Mouse (Mus musculus): ENCODE results near the gene Prkcz. TPM values are rescaled to one million over a fixed set of nuclear protein-coding genes. Genes with fewer than 3 reads are reported as not detected.

Gene Prkcz
- polyA plus RNA-seq, 1 experiment from 2014 or later, result 62.3 TPM

GRCm38 (mm10) chr4:155219271-155220212 is 141.6 kb downstream of the Prkcz start:
- H3K4me3 ChIP-seq, result peak overlapping the region; percentile 84
- peaks cover 81% of the 10 kb centered on the region for H3K4me1 ChIP-seq (replicated peaks)
- H3K4me2 ChIP-seq, result peak overlapping the region; percentile 100
- peak overlapping the region; percentile 98 for H3K9ac ChIP-seq
- H3K36me3 ChIP-seq, result no peaks in the 10 kb centered on the region
- 48% methylated on average over 12 of the region's 12 CpGs for WGBS
- peak overlapping the region; percentile 97 for H3K27ac ChIP-seq (replicated peaks)
- no peaks in the 10 kb centered on the region for H3K9me3 ChIP-seq
- no peak for ATAC-seq (ENCODE audit: low read depth)
- no peaks in the 10 kb centered on the region for H3K27me3 ChIP-seq

DNA sequence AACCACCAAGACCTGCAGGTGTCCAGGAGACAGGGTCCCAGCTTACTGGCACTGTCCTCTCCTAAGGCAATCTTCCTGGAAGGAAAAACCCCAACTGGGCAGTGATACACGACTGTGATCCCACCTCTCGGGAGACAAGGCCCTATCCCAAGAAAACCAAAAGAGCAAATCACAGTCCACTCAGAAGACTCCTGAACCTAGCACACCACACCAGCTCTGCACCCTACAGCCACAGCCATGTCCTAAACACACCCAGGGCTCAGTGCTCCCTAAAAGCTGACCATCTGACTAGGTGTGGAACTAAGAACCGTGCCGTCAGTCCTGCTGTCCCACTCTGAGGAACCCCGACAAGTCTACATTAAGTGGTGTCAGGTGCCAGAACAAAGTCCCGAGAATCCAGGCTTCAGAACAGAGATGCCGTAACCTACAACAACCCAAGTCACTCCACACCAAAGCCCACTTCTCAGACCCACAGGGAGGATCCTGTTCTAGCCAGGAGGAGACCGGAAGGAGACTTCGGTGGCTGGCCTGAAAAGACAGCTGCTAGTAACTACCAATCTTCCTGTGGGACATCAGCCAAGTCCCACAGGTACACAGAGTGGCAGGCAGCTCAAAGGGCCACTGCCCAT is 142.9 kb downstream of the Prkcz start:
- H3K4me1 ChIP-seq (replicated peaks), result peaks cover 88% of the 10 kb centered on the region

DNA sequence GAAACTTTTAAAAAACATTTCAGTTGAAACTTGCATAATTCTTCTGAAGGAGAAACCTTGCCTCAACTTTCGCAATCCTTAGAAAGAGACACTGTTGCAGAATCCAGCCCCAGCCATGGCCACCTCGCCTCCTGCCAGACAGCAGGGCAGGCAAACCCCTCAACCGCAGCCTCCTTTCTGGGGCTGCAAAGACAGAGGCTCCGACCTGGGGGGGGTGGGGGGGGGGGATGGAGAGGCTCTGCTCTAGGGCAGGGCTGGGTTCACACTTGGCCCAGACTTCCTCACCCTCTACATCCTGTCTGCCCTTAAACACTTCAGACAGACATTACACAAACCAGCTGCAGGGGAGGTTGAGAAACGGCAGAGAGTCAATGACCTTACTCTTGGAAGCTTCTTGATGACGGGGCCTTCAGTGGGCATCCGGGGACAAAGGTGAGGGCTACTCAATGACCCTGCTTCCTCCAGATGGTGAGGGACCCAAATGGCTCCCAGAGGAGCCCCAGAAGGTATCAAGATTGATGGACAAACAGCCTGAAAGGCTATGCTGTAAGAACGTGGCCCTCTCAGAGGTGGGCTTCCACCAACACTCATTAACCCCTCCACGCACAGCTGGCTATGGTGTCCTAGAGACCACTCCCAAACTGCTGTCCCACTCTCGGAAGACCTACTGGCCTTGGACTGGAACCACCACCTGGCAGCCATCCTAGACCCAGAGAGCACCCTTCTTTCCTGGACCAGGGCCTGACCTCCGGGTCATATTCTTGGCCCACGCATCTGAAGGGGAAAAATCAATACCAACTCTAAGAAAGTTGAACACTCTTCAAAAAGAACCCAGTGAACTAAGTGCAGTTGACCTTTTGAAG is 143.7 kb downstream of the Prkcz start:
- H3K4me2 ChIP-seq, result peak overlapping the region; percentile 100
- 0 out of 2 replicates have a peak overlapping the region, but pooled peaks have one; percentile 5 for H3K4me3 ChIP-seq
- H3K4me1 ChIP-seq (replicated peaks), result peaks cover 95% of the 10 kb centered on the region
- H3K9ac ChIP-seq, result no peak overlapping the region
- H3K27me3 ChIP-seq, result no peaks in the 10 kb centered on the region
- no peak for ATAC-seq (ENCODE audit: low read depth)
- peak overlapping the region; percentile 74; the same call in 1 of the 2 replicates for H3K27ac ChIP-seq (replicated peaks)
- WGBS, result 52% methylated on average over 12 of the region's 12 CpGs
- no peaks in the 10 kb centered on the region for H3K36me3 ChIP-seq
- no peaks in the 10 kb centered on the region for H3K9me3 ChIP-seq

More for the DNA sequence above, 142.9 kb downstream of the Prkcz start:
- Histone ChIP-seq H3K36me3 (no peaks in the 10 kb centered on the region), H3K27me3 (no peaks in the 10 kb centered on the region), H3K4me2 (peak overlapping the region; percentile 100), H3K27ac (replicated peaks) (no peak overlapping the region), H3K9ac (peak overlapping the region; percentile 98; the same call in 1 of the 2 replicates), H3K4me3 (peak overlapping the region; percentile 84), H3K9me3 (no peaks in the 10 kb centered on the region)
- ATAC-seq (ENCODE audit: low read depth), result no peak
- 79% methylated on average over 9 of the region's 9 CpGs for WGBS

DNA sequence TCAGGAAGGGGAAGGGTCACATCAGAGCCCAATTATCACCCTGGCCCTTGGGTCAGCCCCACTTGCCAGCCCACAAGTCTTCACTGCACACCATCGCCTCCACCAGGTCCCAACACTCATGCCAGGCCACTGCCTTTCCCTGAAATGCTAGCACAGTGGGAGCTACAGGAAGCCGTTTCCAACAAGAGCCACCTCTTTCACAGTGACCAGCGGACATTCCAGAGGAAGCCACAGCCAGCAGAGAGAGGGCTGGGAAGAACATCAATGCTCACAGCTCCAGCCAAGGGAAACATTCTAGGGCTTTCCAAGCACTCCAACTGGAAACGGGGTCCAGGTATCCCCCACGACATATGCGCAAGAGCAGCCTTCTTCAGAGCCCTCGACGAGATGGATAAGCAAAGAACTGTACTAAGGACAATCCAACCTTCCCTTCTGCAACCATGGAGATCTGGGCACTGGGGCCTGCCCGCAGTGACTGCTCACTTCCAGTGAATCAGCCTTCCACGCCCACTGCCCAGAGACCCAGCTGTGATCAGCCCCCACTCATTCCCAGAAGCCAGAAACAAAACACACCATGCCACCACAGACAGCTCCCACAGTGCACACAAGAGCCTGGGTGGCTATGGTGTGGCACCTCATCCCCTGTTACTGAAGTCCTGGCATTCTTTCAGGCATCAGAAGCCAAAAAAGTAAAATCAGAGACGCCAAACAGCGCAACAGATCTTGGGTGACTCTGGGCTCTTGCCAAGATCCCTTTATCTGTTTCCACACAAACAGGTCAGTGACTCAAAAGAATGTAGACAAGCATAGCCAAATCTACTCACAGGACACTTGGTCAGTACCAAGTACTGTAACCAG is 145.2 kb downstream of the Prkcz start:
- Histone ChIP-seq H3K9ac (peak overlapping the region; percentile 41; the same call in 1 of the 2 replicates), H3K4me1 (replicated peaks) (peaks cover 96% of the 10 kb centered on the region), H3K27ac (replicated peaks) (peak overlapping the region; percentile 74), H3K36me3 (0 out of 2 replicates have a peak, but pooled peaks cover 2% of the 10 kb centered on the region), H3K4me2 (peak overlapping the region; percentile 100), H3K4me3 (peak overlapping the region; percentile 8; the same call in 1 of the 2 replicates), H3K9me3 (no peaks in the 10 kb centered on the region), H3K27me3 (no peaks in the 10 kb centered on the region)
- 50% methylated on average over 12 of the region's 12 CpGs for WGBS
- no peak for ATAC-seq (ENCODE audit: low read depth)

- 0 out of 2 replicates have a peak, but pooled peaks cover 10% of the 10 kb centered on the region for H3K36me3 ChIP-seq
- no peaks in the 10 kb centered on the region for H3K9me3 ChIP-seq
- no peak overlapping the region for H3K4me3 ChIP-seq
- 55% methylated on average over 9 of the region's 9 CpGs for WGBS
- ATAC-seq (ENCODE audit: low read depth), result no peak
- peaks cover 88% of the 10 kb centered on the region for H3K4me1 ChIP-seq (replicated peaks)
- H3K27me3 ChIP-seq, result no peaks in the 10 kb centered on the region
- H3K27ac ChIP-seq (replicated peaks), result peak overlapping the region; percentile 74; the same call in 1 of the 2 replicates
- H3K9ac ChIP-seq, result 0 out of 2 replicates have a peak overlapping the region, but pooled peaks have one; percentile 41
- H3K4me2 ChIP-seq, result peak overlapping the region; percentile 100
These were observed 146.0 kb downstream of the Prkcz start for GRCm38 (mm10) chr4:155215203-155215602.

GRCm38 (mm10) chr4:155214793-155215192 is 146.4 kb downstream of the Prkcz start:
- peak overlapping the region; percentile 100 for H3K4me2 ChIP-seq
- H3K27me3 ChIP-seq, result no peaks in the 10 kb centered on the region
- 0 out of 2 replicates have a peak, but pooled peaks cover 10% of the 10 kb centered on the region for H3K36me3 ChIP-seq
- H3K4me3 ChIP-seq, result no peak overlapping the region
- peak overlapping the region; percentile 41 for H3K9ac ChIP-seq
- 74% methylated on average over 10 of the region's 10 CpGs for WGBS
- H3K9me3 ChIP-seq, result no peaks in the 10 kb centered on the region
- no peak for ATAC-seq (ENCODE audit: low read depth)
- H3K4me1 ChIP-seq (replicated peaks), result peaks cover 86% of the 10 kb centered on the region
- no peak overlapping the region for H3K27ac ChIP-seq (replicated peaks)

DNA sequence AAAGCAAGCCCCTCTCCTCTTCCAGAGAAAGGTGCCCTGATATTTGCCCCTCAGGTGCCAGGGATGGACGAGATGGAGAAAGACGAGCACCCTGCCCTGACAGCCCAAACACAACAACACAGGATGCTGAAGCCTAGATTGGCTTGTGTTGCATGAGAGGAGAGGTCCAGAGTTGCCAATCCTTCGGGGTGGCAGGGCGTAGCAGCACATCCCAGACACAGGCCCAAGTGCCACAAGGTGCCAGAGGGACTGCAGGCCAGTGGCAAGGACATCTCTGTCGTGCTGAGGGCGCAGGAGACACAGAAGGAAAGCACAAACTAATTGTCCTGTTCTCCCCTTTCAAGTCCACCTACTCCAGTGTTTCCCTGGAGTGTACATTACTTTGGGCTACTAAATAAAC is 147.0 kb downstream of the Prkcz start:
- Histone ChIP-seq H3K9ac (peak overlapping the region; percentile 52), H3K4me2 (peak overlapping the region; percentile 100)
- 64% methylated on average over 6 of the region's 6 CpGs for WGBS

DNA sequence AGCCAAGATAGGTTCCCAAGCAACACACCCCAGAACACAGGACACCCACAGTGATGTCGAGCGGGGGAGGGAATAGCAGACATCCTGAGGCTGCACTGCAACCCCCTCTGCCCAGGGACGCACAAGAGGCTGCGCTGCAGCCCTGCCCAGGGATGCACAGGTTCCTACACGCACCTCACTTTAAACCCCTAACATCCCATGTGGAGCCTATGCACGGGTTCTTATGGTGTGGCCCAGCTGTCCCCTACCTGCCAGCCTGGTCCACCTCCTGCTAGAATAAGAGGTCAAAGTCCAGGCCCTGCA is 147.5 kb downstream of the Prkcz start:
- H3K9ac ChIP-seq, result peak overlapping the region; percentile 52; the same call in 1 of the 2 replicates
- no peaks in the 10 kb centered on the region for H3K27me3 ChIP-seq
- 67% methylated on average over 6 of the region's 6 CpGs for WGBS
- peak overlapping the region; percentile 79 for H3K27ac ChIP-seq (replicated peaks)
- peak; percentile 26; the same call in 1 of the 2 replicates for ATAC-seq (ENCODE audit: low read depth)
- no peak overlapping the region for H3K4me3 ChIP-seq
- H3K36me3 ChIP-seq, result 0 out of 2 replicates have a peak, but pooled peaks cover 10% of the 10 kb centered on the region
- no peaks in the 10 kb centered on the region for H3K9me3 ChIP-seq
- H3K4me2 ChIP-seq, result peak overlapping the region; percentile 100
- H3K4me1 ChIP-seq (replicated peaks), result peaks cover 86% of the 10 kb centered on the region

More for the DNA sequence above, 147.0 kb downstream of the Prkcz start:
- Histone ChIP-seq H3K27ac (replicated peaks) (peak overlapping the region; percentile 79), H3K4me1 (replicated peaks) (peaks cover 86% of the 10 kb centered on the region), H3K27me3 (no peaks in the 10 kb centered on the region), H3K9me3 (no peaks in the 10 kb centered on the region), H3K36me3 (0 out of 2 replicates have a peak, but pooled peaks cover 10% of the 10 kb centered on the region), H3K4me3 (no peak overlapping the region)
- ATAC-seq (ENCODE audit: low read depth), result no peak

DNA sequence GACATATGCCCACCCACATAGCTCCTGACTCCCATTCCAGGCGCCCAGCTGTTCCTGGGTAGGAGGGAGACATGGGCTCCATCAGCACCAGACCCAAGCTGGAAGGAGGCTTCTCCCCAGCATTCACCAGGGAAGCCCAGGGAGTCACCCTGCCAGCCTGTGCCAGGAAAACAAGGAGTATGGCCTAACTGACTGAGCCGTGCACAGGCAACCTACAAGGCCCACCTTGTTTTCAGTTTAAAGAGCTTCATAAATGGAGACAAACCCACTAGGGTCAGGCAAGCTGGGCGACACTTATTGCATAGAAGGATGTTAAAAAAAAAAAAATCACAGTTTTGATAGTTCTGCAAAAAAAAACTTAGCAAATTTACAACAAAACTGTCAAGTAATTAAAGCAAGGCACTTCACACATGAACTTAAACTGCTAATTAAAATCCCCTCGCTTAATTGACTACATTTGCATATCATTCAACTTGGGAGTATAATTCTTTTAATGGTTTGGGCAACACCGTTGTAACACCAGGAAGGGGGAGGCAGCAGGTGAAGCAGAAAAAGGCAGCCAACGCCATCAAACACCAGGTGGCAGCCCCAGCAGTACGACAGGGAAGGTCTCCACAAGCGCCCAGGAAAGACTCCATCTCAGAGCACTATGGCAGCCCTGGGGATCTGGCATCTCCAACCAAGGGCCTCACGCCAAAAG is 148.0 kb downstream of the Prkcz start:
- Histone ChIP-seq H3K4me2 (peak overlapping the region; percentile 100; the same call in 1 of the 2 replicates), H3K9ac (0 out of 2 replicates have a peak overlapping the region, but pooled peaks have one; percentile 52), H3K36me3 (0 out of 2 replicates have a peak, but pooled peaks cover 10% of the 10 kb centered on the region), H3K4me3 (no peak overlapping the region), H3K27me3 (no peaks in the 10 kb centered on the region), H3K27ac (replicated peaks) (peak overlapping the region; percentile 79), H3K4me1 (replicated peaks) (peaks cover 86% of the 10 kb centered on the region), H3K9me3 (no peaks in the 10 kb centered on the region)
- ATAC-seq (ENCODE audit: low read depth), result peak; percentile 50; the same call in 1 of the 2 replicates
- 45% methylated on average over 9 of the region's 9 CpGs for WGBS
